Mouse (Mus musculus): ENCODE results near the gene Phldb2. TPM values are rescaled to one million over a fixed set of nuclear protein-coding genes. Genes with fewer than 3 reads are reported as not detected.

The Phldb2 gene
- total RNA-seq, 2 experiments from 2014 or later = 64.4 to 70.8 TPM

- DNase-seq (ENCODE audit: low spot score in 2 of 2) = peak in 1 of 2 experiments; percentile 30
Measured at GRCm38 (mm10) chr16:45756855-45757254, 196.5 kb downstream of the Phldb2 start.

GRCm38 (mm10) chr16:45743591-45744144 lies 209.7 kb downstream of the Phldb2 start:
- DNase-seq (ENCODE audit: low spot score in 2 of 2) = no peak

- peak; percentile 94 to 95 for DNase-seq (ENCODE audit: low spot score in 2 of 2)
Measured at GRCm38 (mm10) chr16:45742615-45743476, 210.6 kb downstream of the Phldb2 start, which contains the start of gene Abhd10. TSS of gene Abhd10 (minus strand) at chr16:45742955.

GRCm38 (mm10) chr16:45737880-45738279 lies 215.5 kb downstream of the Phldb2 start:
- DNase-seq (ENCODE audit: low spot score in 2 of 2) = no peak

GRCm38 (mm10) chr16:45736724-45737123 lies 216.7 kb downstream of the Phldb2 start:
- DNase-seq (ENCODE audit: low spot score in 2 of 2) = no peak

GRCm38 (mm10) chr16:45729163-45729562 lies 224.2 kb downstream of the Phldb2 start:
- DNase-seq (ENCODE audit: low spot score in 2 of 2) = no peak

- DNase-seq (ENCODE audit: low spot score in 2 of 2) = peak in 1 of 2 experiments; percentile 6
Measured at GRCm38 (mm10) chr16:45724742-45725102, 228.7 kb downstream of the Phldb2 start.

- DNase-seq (ENCODE audit: low spot score in 2 of 2) = peak in 1 of 2 experiments; percentile 25
Measured at GRCm38 (mm10) chr16:45724061-45724741, 229.2 kb downstream of the Phldb2 start, which contains the start of gene Tagln3. TSS of gene Tagln3 (minus strand) at chr16:45724608.

- DNase-seq (ENCODE audit: low spot score in 2 of 2) = no peak
Measured at GRCm38 (mm10) chr16:45723172-45723901, 230.1 kb downstream of the Phldb2 start.

GRCm38 (mm10) chr16:45722460-45722951 lies 230.9 kb downstream of the Phldb2 start:
- no peak for DNase-seq (ENCODE audit: low spot score in 2 of 2)

- no peak for DNase-seq (ENCODE audit: low spot score in 2 of 2)
Measured at GRCm38 (mm10) chr16:45720022-45720630, 233.3 kb downstream of the Phldb2 start.

- DNase-seq (ENCODE audit: low spot score in 2 of 2) = no peak
Measured at GRCm38 (mm10) chr16:45718296-45718695, 235.1 kb downstream of the Phldb2 start.

- no peak for DNase-seq (ENCODE audit: low spot score in 2 of 2)
Measured at GRCm38 (mm10) chr16:45714489-45715150, 238.8 kb downstream of the Phldb2 start.

GRCm38 (mm10) chr16:45713878-45714277 lies 239.5 kb downstream of the Phldb2 start:
- no peak for DNase-seq (ENCODE audit: low spot score in 2 of 2)

- no peak for DNase-seq (ENCODE audit: low spot score in 2 of 2)
Measured at GRCm38 (mm10) chr16:45713261-45713660, 240.1 kb downstream of the Phldb2 start.

GRCm38 (mm10) chr16:45711263-45711662 lies 242.1 kb downstream of the Phldb2 start:
- DNase-seq (ENCODE audit: low spot score in 2 of 2) = no peak

GRCm38 (mm10) chr16:45699301-45699700 lies 254.1 kb downstream of the Phldb2 start:
- DNase-seq (ENCODE audit: low spot score in 2 of 2) = no peak

- DNase-seq (ENCODE audit: low spot score in 2 of 2) = no peak
Measured at GRCm38 (mm10) chr16:45697996-45698395, 255.4 kb downstream of the Phldb2 start.

Data from gastrocnemius, postnatal 4 days (tissue).